Mouse (Mus musculus) G1E (cell line): ENCODE data around the gene Cda.

Source experiments
- CTCF ChIP-seq: IDR thresholded peaks from 2 replicates; pipeline ENCODE4 v1.5.1; 2012; ENCODE audit warnings: low read depth, low read length, inconsistent platforms, mixed read lengths
- GATA1 ChIP-seq: IDR thresholded peaks from 2 replicates; pipeline ENCODE4 v1.6.1; 2012; ENCODE audit warnings: borderline replicate concordance, low read length, inconsistent platforms, mixed read lengths
- GATA2 ChIP-seq: IDR thresholded peaks from 2 replicates; pipeline ENCODE4 v1.6.1; 2012; ENCODE audit warnings: low read depth, low read length, inconsistent platforms, borderline replicate concordance
- POLR2AphosphoS5 ChIP-seq: IDR thresholded peaks from 2 replicates; pipeline ENCODE4 v1.6.1; 2012; ENCODE audit warnings: low read depth, low read length, inconsistent platforms; ENCODE audit not compliant: insufficient replicate concordance
- TAL1 ChIP-seq: conservative IDR thresholded peaks from 2 replicates; pipeline ENCODE4 v1.6.1; 2012; ENCODE audit warnings: low read depth, low read length, inconsistent platforms, mixed read lengths

DNA sequence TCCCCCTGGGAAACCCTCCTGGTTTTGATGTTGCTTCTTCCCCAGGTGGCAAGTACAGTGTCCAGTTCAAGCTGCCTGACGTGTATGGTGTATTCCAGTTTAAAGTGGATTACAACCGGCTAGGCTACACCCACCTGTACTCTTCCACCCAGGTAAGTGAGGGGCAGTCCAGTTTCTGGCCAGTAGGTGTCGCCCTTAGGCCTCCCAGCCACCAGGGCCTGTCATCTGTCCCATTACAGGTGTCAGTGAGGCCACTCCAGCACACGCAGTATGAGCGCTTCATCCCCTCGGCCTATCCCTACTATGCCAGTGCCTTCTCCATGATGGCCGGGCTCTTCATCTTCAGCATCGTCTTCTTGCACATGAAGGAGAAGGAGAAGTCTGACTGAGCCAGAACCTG is 56.2 kb downstream of the Cda start:
- TF ChIP-seq GATA1 (no peak), CTCF (peak; percentile 90), GATA2 (no peak), TAL1 (no peak), POLR2AphosphoS5 (no peak)
